ENCODE assay signal across 21 mouse cellular contexts in genomic region chr1:188643156-188643555, GRCm38 (mm10).
A peak's percentile ranks its signal among the peaks of the same experiment; 100 is the strongest.
DNase-seq lines count a peak whose midpoint lies in the region; ATAC-seq and TF ChIP-seq lines count a peak whose summit lies in the region.
"Had no signal": no experiment of that assay in that cellular context is flagged by ENCODE, and none has a peak within 500 bp of the region (broad histone marks: within the 10 kb centered on the region; RNA-seq: fewer than 3 reads in every experiment).

No protein-coding gene starts in this region.

- peak overlapping the region; percentile 56 for H3K27ac ChIP-seq in lung, embryonic 14.5 days (ENCODE audit: low read depth)
- H3K27ac ChIP-seq in lung, embryonic 16.5 days (ENCODE audit: low read length): peak overlapping the region; percentile 61
- H3K27ac ChIP-seq: embryonic facial prominence, embryonic 13.5 days; embryonic facial prominence, embryonic 15.5 days; forebrain, embryonic 10.5 days; forebrain, embryonic 12.5 days had no signal

- H3K4me1 ChIP-seq in lung, embryonic 14.5 days (ENCODE audit: insufficient read depth): no peaks in the 10 kb centered on the region
- H3K4me1 ChIP-seq in lung, embryonic 16.5 days (replicated peaks; ENCODE audit: control insufficient read depth, insufficient read depth, low read length): no peaks in the 10 kb centered on the region
- H3K4me1 ChIP-seq: embryonic facial prominence, embryonic 13.5 days; embryonic facial prominence, embryonic 15.5 days; forebrain, embryonic 10.5 days; forebrain, embryonic 12.5 days had no signal

- TF ChIP-seq CTCF in lung, embryonic 14.5 days (IDR thresholded peaks at IDR 0.05; ENCODE audit: low read depth): no peak

- no peaks in the 10 kb centered on the region for H3K27me3 ChIP-seq in lung, embryonic 14.5 days (ENCODE audit: insufficient read depth, low read length)
- H3K27me3 ChIP-seq in lung, embryonic 16.5 days (ENCODE audit: control insufficient read depth, insufficient read depth, low read depth, low read length): no peaks in the 10 kb centered on the region
- H3K27me3 ChIP-seq: embryonic facial prominence, embryonic 13.5 days; embryonic facial prominence, embryonic 15.5 days; forebrain, embryonic 12.5 days had no signal

- no peak overlapping the region for H3K4me2 ChIP-seq in lung, embryonic 14.5 days
- H3K4me2 ChIP-seq in lung, embryonic 16.5 days (ENCODE audit: low read depth, low read length): no peak overlapping the region
- H3K4me2 ChIP-seq: embryonic facial prominence, embryonic 13.5 days; embryonic facial prominence, embryonic 15.5 days; forebrain, embryonic 12.5 days had no signal

- no peaks in the 10 kb centered on the region for H3K36me3 ChIP-seq in lung, embryonic 14.5 days (ENCODE audit: insufficient read depth)
- H3K36me3 ChIP-seq in lung, embryonic 16.5 days (ENCODE audit: control insufficient read depth, insufficient read depth, low read length): no peaks in the 10 kb centered on the region
- H3K36me3 ChIP-seq: embryonic facial prominence, embryonic 13.5 days; embryonic facial prominence, embryonic 15.5 days; forebrain, embryonic 10.5 days; forebrain, embryonic 12.5 days had no signal

- H3K9ac ChIP-seq in lung, embryonic 14.5 days: no peak overlapping the region
- no peak overlapping the region for H3K9ac ChIP-seq in lung, embryonic 16.5 days (ENCODE audit: low read length)
- H3K9ac ChIP-seq: embryonic facial prominence, embryonic 13.5 days; embryonic facial prominence, embryonic 15.5 days; forebrain, embryonic 12.5 days had no signal

- no peak overlapping the region for H3K4me3 ChIP-seq in lung, embryonic 14.5 days (ENCODE audit: low read depth, low read length)
- H3K4me3 ChIP-seq in lung, embryonic 16.5 days (ENCODE audit: low read length): no peak overlapping the region
- H3K4me3 ChIP-seq: embryonic facial prominence, embryonic 13.5 days; embryonic facial prominence, embryonic 15.5 days; erythroblast, embryonic 14.5 days; forebrain, embryonic 10.5 days; forebrain, embryonic 12.5 days had no signal

- no peaks in the 10 kb centered on the region for H3K9me3 ChIP-seq in lung, embryonic 14.5 days (ENCODE audit: low read depth, low read length)
- H3K9me3 ChIP-seq in lung, embryonic 16.5 days (ENCODE audit: control insufficient read depth, low read length): no peaks in the 10 kb centered on the region
- H3K9me3 ChIP-seq: embryonic facial prominence, embryonic 13.5 days; embryonic facial prominence, embryonic 15.5 days; forebrain, embryonic 10.5 days; forebrain, embryonic 12.5 days had no signal

- peak; percentile 19 for DNase-seq in lung, embryonic 14.5 days
- DNase-seq in lung, postnatal 36 days: no peak
- DNase-seq in lung, postnatal 14 days: no peak
- DNase-seq: adrenal gland, adult 2 months; adrenal gland, postnatal 10 days; adrenal gland, postnatal 25 days; cerebellum, adult 11 months; cerebellum, adult 18-20 months; cerebellum, adult 8-10 months; cerebellum, adult 9-11 months; cerebellum, postnatal 14 days; cerebellum, postnatal 36 days; embryo, embryonic 11 days had no signal

- WGBS in lung, embryonic 14.5 days: 45% methylated on average over 3 of the region's 3 CpGs
- 47% methylated on average over 3 of the region's 3 CpGs for WGBS in lung, embryonic 16.5 days

- ATAC-seq in lung, embryonic 14.5 days (ENCODE audit: insufficient read depth): no peak
- peak; percentile 68 for ATAC-seq in lung, embryonic 16.5 days (ENCODE audit: low read depth)
- ATAC-seq: forebrain, embryonic 14.5 days; forebrain, embryonic 16.5 days had no signal
